Mouse (Mus musculus): ENCODE results near the gene Cx3cr1. TPM values are rescaled to one million over a fixed set of nuclear protein-coding genes. Genes with fewer than 3 reads are reported as not detected.
A peak's percentile ranks its signal among the peaks of the same experiment; 100 is the strongest.

Cx3cr1 gene
- total and polyA plus RNA-seq, 3 experiments = 1.2 to 4.4 (median 3.7) TPM

GRCm38 (mm10) chr9:119943326-119943725, 126.4 kb downstream of the Cx3cr1 start:
- Histone ChIP-seq H3K9ac (ENCODE audit: low read depth, low read length) (no peak overlapping the region), H3K27ac (no peak overlapping the region), H3K4me3 (no peak overlapping the region), H3K79me2 (replicated peaks; ENCODE audit: control insufficient read depth, insufficient read depth, low read length) (no peaks in the 10 kb centered on the region), H3K27me3 (ENCODE audit: control insufficient read depth, insufficient read depth, low read length) (no peaks in the 10 kb centered on the region), H3K36me3 (ENCODE audit: control insufficient read depth, insufficient read depth, low read length) (no peaks in the 10 kb centered on the region), H3K4me1 (ENCODE audit: control insufficient read depth, insufficient read depth, low read length) (no peaks in the 10 kb centered on the region)
- TF ChIP-seq EP300 (IDR thresholded peaks at IDR 0.05; ENCODE audit: insufficient read depth, low read depth, low read length) = no peak
- no peak for TF ChIP-seq POLR2A (IDR thresholded peaks at IDR 0.05; ENCODE audit: insufficient read depth, low read depth, low read length)
- no peak for TF ChIP-seq CTCF (IDR thresholded peaks at IDR 0.05)
- no peak for DNase-seq
- WGBS = 90% methylated on average over 1 of the region's 1 CpGs
- intact Hi-C loops (cut with DNase I) = no loop called here

- Histone ChIP-seq H3K4me3 (no peak overlapping the region), H3K27ac (no peak overlapping the region), H3K9ac (ENCODE audit: low read depth, low read length) (no peak overlapping the region), H3K4me1 (ENCODE audit: control insufficient read depth, insufficient read depth, low read length) (no peaks in the 10 kb centered on the region), H3K36me3 (ENCODE audit: control insufficient read depth, insufficient read depth, low read length) (no peaks in the 10 kb centered on the region), H3K27me3 (ENCODE audit: control insufficient read depth, insufficient read depth, low read length) (no peaks in the 10 kb centered on the region), H3K79me2 (replicated peaks; ENCODE audit: control insufficient read depth, insufficient read depth, low read length) (no peaks in the 10 kb centered on the region)
- WGBS = 81% methylated on average over 14 of the region's 14 CpGs
- TF ChIP-seq POLR2A (IDR thresholded peaks at IDR 0.05; ENCODE audit: insufficient read depth, low read depth, low read length) (no peak), EP300 (IDR thresholded peaks at IDR 0.05; ENCODE audit: insufficient read depth, low read depth, low read length) (no peak), CTCF (IDR thresholded peaks at IDR 0.05) (no peak)
- intact Hi-C loops (cut with DNase I) = no loop called here
- no peak for DNase-seq
Measured at GRCm38 (mm10) chr9:119941861-119942260, 127.8 kb downstream of the Cx3cr1 start.

GRCm38 (mm10) chr9:119941407-119941806, 128.3 kb downstream of the Cx3cr1 start:
- WGBS = 60% methylated on average over 5 of the region's 5 CpGs
- H3K9ac ChIP-seq (ENCODE audit: low read depth, low read length) = no peak overlapping the region
- H3K79me2 ChIP-seq (replicated peaks; ENCODE audit: control insufficient read depth, insufficient read depth, low read length) = no peaks in the 10 kb centered on the region
- DNase-seq = no peak
- no peak overlapping the region for H3K27ac ChIP-seq
- intact Hi-C loops (cut with DNase I) = no loop called here
- no peak overlapping the region for H3K4me3 ChIP-seq
- no peaks in the 10 kb centered on the region for H3K27me3 ChIP-seq (ENCODE audit: control insufficient read depth, insufficient read depth, low read length)
- H3K36me3 ChIP-seq (ENCODE audit: control insufficient read depth, insufficient read depth, low read length) = no peaks in the 10 kb centered on the region
- peaks cover 2% of the 10 kb centered on the region; the same call in 1 of the 2 replicates for H3K4me1 ChIP-seq (ENCODE audit: control insufficient read depth, insufficient read depth, low read length)
- TF ChIP-seq POLR2A (IDR thresholded peaks at IDR 0.05; ENCODE audit: insufficient read depth, low read depth, low read length) (no peak), CTCF (IDR thresholded peaks at IDR 0.05) (no peak), EP300 (IDR thresholded peaks at IDR 0.05; ENCODE audit: insufficient read depth, low read depth, low read length) (no peak)

- intact Hi-C loops (cut with DNase I) = no loop called here
- WGBS = 81% methylated on average over 10 of the region's 10 CpGs
- no peak overlapping the region for H3K4me3 ChIP-seq
- no peaks in the 10 kb centered on the region for H3K79me2 ChIP-seq (replicated peaks; ENCODE audit: control insufficient read depth, insufficient read depth, low read length)
- no peak overlapping the region for H3K9ac ChIP-seq (ENCODE audit: low read depth, low read length)
- H3K27me3 ChIP-seq (ENCODE audit: control insufficient read depth, insufficient read depth, low read length) = no peaks in the 10 kb centered on the region
- H3K27ac ChIP-seq = no peak overlapping the region
- H3K4me1 ChIP-seq (ENCODE audit: control insufficient read depth, insufficient read depth, low read length) = peaks cover 2% of the 10 kb centered on the region; the same call in 1 of the 2 replicates
- DNase-seq = no peak
- TF ChIP-seq POLR2A (IDR thresholded peaks at IDR 0.05; ENCODE audit: insufficient read depth, low read depth, low read length) (no peak), EP300 (IDR thresholded peaks at IDR 0.05; ENCODE audit: insufficient read depth, low read depth, low read length) (no peak), CTCF (IDR thresholded peaks at IDR 0.05) (no peak)
- H3K36me3 ChIP-seq (ENCODE audit: control insufficient read depth, insufficient read depth, low read length) = no peaks in the 10 kb centered on the region
Measured at GRCm38 (mm10) chr9:119939646-119940045, 130.0 kb downstream of the Cx3cr1 start.

- Histone ChIP-seq H3K27ac (no peak overlapping the region), H3K4me1 (ENCODE audit: control insufficient read depth, insufficient read depth, low read length) (peaks cover 2% of the 10 kb centered on the region; the same call in 1 of the 2 replicates), H3K27me3 (ENCODE audit: control insufficient read depth, insufficient read depth, low read length) (no peaks in the 10 kb centered on the region), H3K36me3 (ENCODE audit: control insufficient read depth, insufficient read depth, low read length) (no peaks in the 10 kb centered on the region), H3K9ac (ENCODE audit: low read depth, low read length) (no peak overlapping the region), H3K4me3 (no peak overlapping the region), H3K79me2 (replicated peaks; ENCODE audit: control insufficient read depth, insufficient read depth, low read length) (no peaks in the 10 kb centered on the region)
- DNase-seq = no peak
- no peak for TF ChIP-seq EP300 (IDR thresholded peaks at IDR 0.05; ENCODE audit: insufficient read depth, low read depth, low read length)
- no peak for TF ChIP-seq CTCF (IDR thresholded peaks at IDR 0.05)
- TF ChIP-seq POLR2A (IDR thresholded peaks at IDR 0.05; ENCODE audit: insufficient read depth, low read depth, low read length) = no peak
- intact Hi-C loops (cut with DNase I) = no loop called here
- WGBS = 73% methylated on average over 4 of the region's 4 CpGs
Measured at GRCm38 (mm10) chr9:119938496-119938895, 131.2 kb downstream of the Cx3cr1 start.

GRCm38 (mm10) chr9:119937005-119937773, 132.5 kb downstream of the Cx3cr1 start, which contains the start of the genes Gorasp1 and Ttc21a:
Gene Gorasp1 (minus strand): TSS chr9:119937565.
Gene Ttc21a (plus strand): TSS chr9:119937606.
- peak within 1 kb of the TSS; percentile 70 for H3K9ac ChIP-seq (ENCODE audit: low read depth, low read length)
- no peaks in the 10 kb centered on the region for H3K36me3 ChIP-seq (ENCODE audit: control insufficient read depth, insufficient read depth, low read length)
- H3K4me3 ChIP-seq = peak within 1 kb of the TSS; percentile 99
- WGBS = 2% methylated on average over 40 of the region's 40 CpGs
- peak; percentile 94 to 98 for DNase-seq
- intact Hi-C loops (cut with DNase I) = loop anchor here (1.0 kb wide), 1 partner anchor 43 kb away; the partner anchor contains the start of gene Wdr48
- no peak for TF ChIP-seq EP300 (IDR thresholded peaks at IDR 0.05; ENCODE audit: insufficient read depth, low read depth, low read length)
- TF ChIP-seq POLR2A (IDR thresholded peaks at IDR 0.05; ENCODE audit: insufficient read depth, low read depth, low read length) = peak; percentile 73
- TF ChIP-seq CTCF (IDR thresholded peaks at IDR 0.05) = no peak
- peaks cover 2% of the 10 kb centered on the region; the same call in 1 of the 2 replicates for H3K4me1 ChIP-seq (ENCODE audit: control insufficient read depth, insufficient read depth, low read length)
- no peaks in the 10 kb centered on the region for H3K79me2 ChIP-seq (replicated peaks; ENCODE audit: control insufficient read depth, insufficient read depth, low read length)
- peak within 1 kb of the TSS; percentile 84 for H3K27ac ChIP-seq
- H3K27me3 ChIP-seq (ENCODE audit: control insufficient read depth, insufficient read depth, low read length) = no peaks in the 10 kb centered on the region
